Mouse (Mus musculus) CD4-positive, CD25-positive, alpha-beta regulatory T cell, adult 4 months (primary cell): ENCODE measurements around the gene Adamts15. TPM values are rescaled to one million over a fixed set of nuclear protein-coding genes. Genes with fewer than 3 reads are reported as not detected.

Experiments used
- ATAC-seq: one replicate; pipeline ENCODE4 v1.8.0; 2017
- polyA plus RNA-seq, 2 experiments: library from polyadenylated mRNA; unstranded; fragments of 100-300 nt; shearing (Covaris generic); gene quantifications; one replicate each; pipeline ENCODE4 v1.2.1; 2017

The Adamts15 gene
- polyA plus RNA-seq, 2 experiments from 2014 or later = not detected

GRCm38 (mm10) chr9:30879248-30879946 lies 42.9 kb downstream of the Adamts15 start:
- ATAC-seq = no peak

GRCm38 (mm10) chr9:30876552-30876951 lies 45.7 kb downstream of the Adamts15 start:
- ATAC-seq = no peak

DNA sequence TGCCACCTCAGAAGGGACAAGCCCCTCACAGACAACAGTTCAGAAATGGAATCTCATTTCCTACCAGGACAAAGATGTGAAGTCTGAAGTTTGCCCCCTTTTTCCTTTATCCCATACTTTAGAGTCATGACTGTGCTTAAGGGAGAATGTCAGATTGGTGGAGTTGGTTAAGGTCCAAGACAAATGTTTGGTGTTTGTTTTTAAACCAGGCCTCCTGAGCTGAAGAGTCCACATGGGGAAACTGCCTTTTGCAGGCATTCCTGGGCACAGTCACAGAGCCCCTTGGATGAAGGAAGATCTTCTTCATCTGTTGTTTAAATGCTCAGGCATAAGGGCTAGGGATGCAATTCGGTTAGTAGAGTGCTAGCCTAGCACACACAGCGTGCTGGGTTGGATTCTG lies 66.4 kb downstream of the Adamts15 start:
- no peak for ATAC-seq

DNA sequence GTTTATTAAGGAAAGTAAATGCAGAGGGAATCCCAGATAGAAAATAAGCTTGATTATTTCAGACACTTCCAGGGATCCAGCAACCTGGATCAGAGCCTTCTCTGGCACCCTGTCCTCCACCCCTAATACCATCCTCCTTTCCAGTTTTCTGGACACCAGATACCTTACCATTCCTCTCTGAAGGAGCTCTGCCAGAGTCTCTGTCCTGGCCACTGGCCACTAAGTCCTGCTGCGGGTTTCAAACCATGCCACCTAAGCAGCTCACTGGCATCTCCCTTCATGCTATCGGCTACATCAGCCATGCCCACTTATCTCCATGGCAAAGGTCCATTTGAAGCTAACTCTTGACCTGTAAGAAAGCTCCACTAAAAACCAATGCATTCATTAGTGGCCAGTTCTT lies 70.4 kb downstream of the Adamts15 start:
- ATAC-seq = no peak

DNA sequence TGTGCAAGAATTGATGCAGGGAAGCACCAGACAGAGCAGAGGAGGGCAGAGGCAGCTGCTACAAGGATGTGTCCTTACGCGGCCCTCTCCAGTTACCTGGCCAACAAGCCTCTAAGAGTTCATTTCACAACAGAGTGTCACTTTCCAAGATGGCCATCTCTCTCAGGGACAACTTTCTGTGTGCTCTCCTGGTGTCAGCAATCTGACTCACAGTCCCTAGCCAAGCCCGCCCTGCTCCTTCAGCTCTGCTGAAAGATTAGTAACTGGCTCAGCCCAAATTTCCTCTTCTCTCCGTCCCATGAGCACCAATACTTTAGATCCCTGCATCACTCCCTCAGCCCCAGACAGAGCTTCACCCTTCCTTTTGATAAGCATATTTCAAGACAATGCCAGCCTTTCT lies 72.3 kb downstream of the Adamts15 start:
- no peak for ATAC-seq

GRCm38 (mm10) chr9:30849444-30849843 lies 72.8 kb downstream of the Adamts15 start:
- no peak for ATAC-seq

Other genes starting within 250 kb of the Adamts15 start
- gene Adamts8, start 20.1 kb upstream of the Adamts15 start, polyA plus RNA-seq = under 1 TPM; 0.23 to 0.27 TPM
- 1 to 10 TPM; 6.3 to 6.8 TPM for gene Zbtb44, start 108.2 kb upstream of the Adamts15 start, polyA plus RNA-seq
- gene St14, start 209.4 kb upstream of the Adamts15 start, polyA plus RNA-seq = 1 to 10 TPM; 4.1 to 6.1 TPM